Mouse (Mus musculus): ENCODE measurements around the gene Mybpc1.
"Not testable (repeated sequence)": the region's sequence is repeated elsewhere in the genome, so short reads cannot be mapped to it uniquely, and the experiment has no call there.

Mybpc1 gene

GRCm38 (mm10) chr10:88550225-88550624, 54.7 kb downstream of the Mybpc1 start:
- no peak for DNase-seq (ENCODE audit: low spot score in 2 of 2)

- DNase-seq (ENCODE audit: low spot score in 2 of 2) = no peak
These were observed 57.3 kb downstream of the Mybpc1 start for GRCm38 (mm10) chr10:88547635-88548034.

- DNase-seq (ENCODE audit: low spot score in 2 of 2) = no peak
These were observed 74.3 kb downstream of the Mybpc1 start for GRCm38 (mm10) chr10:88530631-88531030.

GRCm38 (mm10) chr10:88524016-88524415, 80.9 kb downstream of the Mybpc1 start:
- no peak for DNase-seq (ENCODE audit: low spot score in 2 of 2)

GRCm38 (mm10) chr10:88523212-88523611, 81.7 kb downstream of the Mybpc1 start:
- no peak for DNase-seq (ENCODE audit: low spot score in 2 of 2)

- no peak for DNase-seq (ENCODE audit: low spot score in 2 of 2)
These were observed 82.2 kb downstream of the Mybpc1 start for GRCm38 (mm10) chr10:88522795-88523194.

- not testable (repeated sequence) for DNase-seq (ENCODE audit: low spot score in 2 of 2)
These were observed 89.9 kb downstream of the Mybpc1 start for GRCm38 (mm10) chr10:88515049-88515448.

GRCm38 (mm10) chr10:88514495-88514894, 90.5 kb downstream of the Mybpc1 start:
- peak; percentile 42 to 73 for DNase-seq (ENCODE audit: low spot score in 2 of 2)

- DNase-seq (ENCODE audit: low spot score in 2 of 2) = no peak
These were observed 91.3 kb downstream of the Mybpc1 start for GRCm38 (mm10) chr10:88513574-88514135.

- no peak for DNase-seq (ENCODE audit: low spot score in 2 of 2)
These were observed 93.6 kb downstream of the Mybpc1 start for GRCm38 (mm10) chr10:88511355-88511754.

GRCm38 (mm10) chr10:88510503-88511271, 94.3 kb downstream of the Mybpc1 start:
- DNase-seq (ENCODE audit: low spot score in 2 of 2) = no peak

- DNase-seq (ENCODE audit: low spot score in 2 of 2) = no peak
These were observed 97.2 kb downstream of the Mybpc1 start for GRCm38 (mm10) chr10:88507691-88508143.

- peak in 1 of 2 experiments; percentile 5 for DNase-seq (ENCODE audit: low spot score in 2 of 2)
These were observed 99.7 kb downstream of the Mybpc1 start for GRCm38 (mm10) chr10:88505256-88505655.

GRCm38 (mm10) chr10:88504481-88504880, 100.5 kb downstream of the Mybpc1 start:
- DNase-seq (ENCODE audit: low spot score in 2 of 2) = no peak

GRCm38 (mm10) chr10:88503421-88504314, 101.3 kb downstream of the Mybpc1 start, which contains the start of gene Chpt1:
Gene Chpt1, minus strand, starts transcription at chr10:88504073.
- peak; percentile 80 to 85 for DNase-seq (ENCODE audit: low spot score in 2 of 2)

GRCm38 (mm10) chr10:88502919-88503318, 102.0 kb downstream of the Mybpc1 start:
- DNase-seq (ENCODE audit: low spot score in 2 of 2) = no peak

- no peak for DNase-seq (ENCODE audit: low spot score in 2 of 2)
These were observed 102.8 kb downstream of the Mybpc1 start for GRCm38 (mm10) chr10:88501886-88502765.

- no peak for DNase-seq (ENCODE audit: low spot score in 2 of 2)
These were observed 103.6 kb downstream of the Mybpc1 start for GRCm38 (mm10) chr10:88501370-88501769.

- no peak for DNase-seq (ENCODE audit: low spot score in 2 of 2)
These were observed 105.0 kb downstream of the Mybpc1 start for GRCm38 (mm10) chr10:88499993-88500392.

- no peak for DNase-seq (ENCODE audit: low spot score in 2 of 2)
These were observed 107.9 kb downstream of the Mybpc1 start for GRCm38 (mm10) chr10:88496864-88497564.
